Mouse (Mus musculus) myocyte (in vitro differentiated cells): ENCODE measurements around the gene Crocc2. TPM values are rescaled to one million over a fixed set of nuclear protein-coding genes. Genes with fewer than 3 reads are reported as not detected.

Source experiments
- H3K27me3 ChIP-seq: one replicate; pipeline ENCODE4 v1.6.1; 2011; ENCODE audit not compliant: control insufficient read depth, insufficient read depth, insufficient read length
- H3K36me3 ChIP-seq: one replicate; pipeline ENCODE4 v1.6.1; 2011; ENCODE audit not compliant: control insufficient read depth, insufficient read depth
- H3K4me2 ChIP-seq: one replicate; pipeline ENCODE4 v1.6.1; 2011; ENCODE audit warnings: low read depth, control low read depth
- H3K4me3 ChIP-seq: one replicate; pipeline ENCODE4 v1.5.1; 2011; ENCODE audit warnings: mild to moderate bottlenecking, control low read depth, moderate library complexity
- H3K79me2 ChIP-seq: one replicate; pipeline ENCODE4 v1.6.1; 2011; ENCODE audit not compliant: control insufficient read depth, insufficient read depth
- H3ac ChIP-seq: one replicate; pipeline ENCODE4 v1.6.1; 2011; ENCODE audit not compliant: control insufficient read depth, insufficient read length
- CEBPB ChIP-seq: IDR thresholded peaks from 2 replicates; pipeline ENCODE4 v1.6.1; 2011; ENCODE audit warnings: mild to moderate bottlenecking, moderate library complexity; ENCODE audit not compliant: poor library complexity, insufficient read depth, severe bottlenecking
- E2F4 ChIP-seq: IDR thresholded peaks from one replicate; pipeline ENCODE4 v1.6.1; 2011; ENCODE audit warnings: mild to moderate bottlenecking, control low read depth, moderate library complexity; ENCODE audit not compliant: insufficient read depth
- MAX ChIP-seq: IDR thresholded peaks from one replicate; pipeline ENCODE4 v1.6.1; 2011; ENCODE audit warnings: low read depth, mild to moderate bottlenecking, control low read depth
- MYOD1 ChIP-seq, 3 experiments: IDR thresholded peaks; one replicate each; pipeline ENCODE4 v1.6.1; 2011; ENCODE audit warnings: control low read depth in 2 of 3, low read depth in 2 of 3, mild to moderate bottlenecking in 2 of 3, moderate library complexity in 1 of 3; ENCODE audit not compliant: insufficient read length in 2 of 3, control insufficient read depth in 1 of 3
- MYOG ChIP-seq, 3 experiments: IDR thresholded peaks; one replicate each; pipeline ENCODE4 v1.6.1; 2011; ENCODE audit warnings: control low read depth in 2 of 3, low read depth in 2 of 3, mild to moderate bottlenecking in 2 of 3; ENCODE audit not compliant: insufficient read length in 2 of 3, control insufficient read depth in 1 of 3, insufficient read depth in 1 of 3
- POLR2A ChIP-seq: IDR thresholded peaks from one replicate; pipeline ENCODE4 v1.6.1; 2011; ENCODE audit warnings: low read depth, mild to moderate bottlenecking, control low read depth, moderate library complexity; ENCODE audit not compliant: insufficient read length
- POLR2AphosphoS2 ChIP-seq: IDR thresholded peaks from one replicate; pipeline ENCODE4 v1.6.1; 2011; ENCODE audit warnings: low read depth, control low read depth; ENCODE audit not compliant: insufficient read length
- REST ChIP-seq: IDR thresholded peaks from one replicate; pipeline ENCODE4 v1.6.1; 2011; ENCODE audit warnings: mild to moderate bottlenecking, control low read depth, moderate library complexity; ENCODE audit not compliant: insufficient read depth, insufficient read length
- SRF ChIP-seq: IDR thresholded peaks from one replicate; pipeline ENCODE4 v1.6.1; 2011; ENCODE audit warnings: low read depth; ENCODE audit not compliant: control insufficient read depth, insufficient read length
- TCF12 ChIP-seq: IDR thresholded peaks from one replicate; pipeline ENCODE4 v1.6.1; 2011; ENCODE audit warnings: mild to moderate bottlenecking, control low read depth; ENCODE audit not compliant: poor library complexity, insufficient read depth, severe bottlenecking
- TCF3 ChIP-seq: IDR thresholded peaks from one replicate; pipeline ENCODE4 v1.6.1; 2011; ENCODE audit warnings: low read depth, control low read depth; ENCODE audit not compliant: insufficient read length
- USF1 ChIP-seq: IDR thresholded peaks from one replicate; pipeline ENCODE4 v1.6.1; 2011; ENCODE audit warnings: low read depth, mild to moderate bottlenecking, control low read depth, moderate library complexity
- polyA plus RNA-seq: library from polyadenylated mRNA; unstranded; fragments of >200 nt; fragmentation: generic; extraction: Trizol; gene quantifications from one replicate; pipeline ENCODE4 v1.2.1, GENCODE M21; 2012; ENCODE audit warnings: missing spikeins

Crocc2 gene
- not detected for polyA plus RNA-seq

DNA sequence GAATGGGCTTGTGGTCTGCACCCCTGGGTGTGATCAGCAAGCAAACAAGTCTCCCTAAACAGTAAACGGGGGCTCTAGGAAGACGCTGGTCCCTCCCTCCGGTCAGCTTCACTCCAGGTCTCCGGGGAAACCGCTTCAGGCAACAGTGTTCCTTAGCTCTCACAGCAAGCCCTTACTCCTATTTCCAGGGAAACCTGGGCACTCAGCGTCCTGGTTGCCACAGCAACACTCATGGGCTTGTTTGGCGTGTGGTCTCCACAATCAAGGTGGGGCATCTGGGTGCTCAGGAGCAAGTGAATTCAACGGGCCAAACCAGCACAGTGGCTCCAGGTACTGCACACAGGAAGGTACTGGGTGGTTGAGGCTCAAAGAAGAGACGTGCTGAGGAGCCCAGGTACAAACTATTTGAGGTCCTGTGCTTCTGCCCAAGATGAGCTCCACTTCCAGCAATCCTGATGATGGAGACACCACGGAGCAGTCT lies at the start of gene Crocc2:
TSS of gene Crocc2 (plus strand) at position 431 of the 481 bp plus-strand sequence.
- H3K4me3 ChIP-seq: no peak within 1 kb of the TSS
- no peaks in the 10 kb centered on the region for H3K79me2 ChIP-seq
- no peaks in the 10 kb centered on the region for H3K27me3 ChIP-seq
- H3K36me3 ChIP-seq: no peaks in the 10 kb centered on the region
- no peak within 1 kb of the TSS for H3ac ChIP-seq
- no peak for TF ChIP-seq MAX
- TF ChIP-seq MYOD1 (IDR thresholded peaks at IDR 0.05; ENCODE audit: control insufficient read depth in 1 of 3, insufficient read length in 2 of 3, low read depth in 2 of 3): no peak
- TF ChIP-seq POLR2AphosphoS2: no peak
- TF ChIP-seq USF1: no peak
- TF ChIP-seq TCF3: no peak
- TF ChIP-seq TCF12: no peak
- TF ChIP-seq MYOG (IDR thresholded peaks at IDR 0.05; ENCODE audit: control insufficient read depth in 1 of 3, insufficient read depth in 1 of 3, insufficient read length in 2 of 3, low read depth in 2 of 3): no peak
- no peak for TF ChIP-seq POLR2A
- no peak for TF ChIP-seq E2F4
- no peak for TF ChIP-seq SRF
- TF ChIP-seq REST: no peak
- TF ChIP-seq CEBPB: no peak
- H3K4me2 ChIP-seq: no peak within 1 kb of the TSS

DNA sequence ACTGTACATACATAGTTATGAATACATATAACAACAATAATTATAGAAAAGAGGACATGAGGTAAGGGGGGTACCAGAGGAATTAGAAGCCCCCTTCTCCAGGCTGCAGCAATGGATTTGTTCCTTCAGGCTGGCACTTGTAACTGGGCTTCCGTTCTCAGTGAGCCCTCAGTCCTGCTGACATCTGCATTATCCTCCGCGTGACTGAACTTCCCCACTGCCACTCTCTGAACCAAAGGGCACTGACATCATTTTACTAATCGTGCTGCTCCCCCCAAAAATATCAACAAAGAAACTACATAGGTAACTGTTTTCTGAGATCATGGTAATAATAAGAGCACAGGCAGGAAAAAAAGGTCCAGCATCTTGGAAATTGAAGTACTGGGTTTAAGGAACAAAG lies 49.7 kb upstream of the Crocc2 start:
- TF ChIP-seq TCF12 (no peak), USF1 (no peak), E2F4 (no peak), MYOD1 (IDR thresholded peaks at IDR 0.05; ENCODE audit: control insufficient read depth in 1 of 3, insufficient read length in 2 of 3, low read depth in 2 of 3) (no peak), POLR2AphosphoS2 (no peak), SRF (no peak), TCF3 (no peak), MYOG (IDR thresholded peaks at IDR 0.05; ENCODE audit: control insufficient read depth in 1 of 3, insufficient read depth in 1 of 3, insufficient read length in 2 of 3, low read depth in 2 of 3) (no peak), CEBPB (no peak)
- Histone ChIP-seq H3K4me2 (no peak overlapping the region), H3K4me3 (no peak overlapping the region), H3K27me3 (peaks cover 21% of the 10 kb centered on the region), H3K79me2 (no peaks in the 10 kb centered on the region), H3K36me3 (no peaks in the 10 kb centered on the region), H3ac (no peak overlapping the region)

DNA sequence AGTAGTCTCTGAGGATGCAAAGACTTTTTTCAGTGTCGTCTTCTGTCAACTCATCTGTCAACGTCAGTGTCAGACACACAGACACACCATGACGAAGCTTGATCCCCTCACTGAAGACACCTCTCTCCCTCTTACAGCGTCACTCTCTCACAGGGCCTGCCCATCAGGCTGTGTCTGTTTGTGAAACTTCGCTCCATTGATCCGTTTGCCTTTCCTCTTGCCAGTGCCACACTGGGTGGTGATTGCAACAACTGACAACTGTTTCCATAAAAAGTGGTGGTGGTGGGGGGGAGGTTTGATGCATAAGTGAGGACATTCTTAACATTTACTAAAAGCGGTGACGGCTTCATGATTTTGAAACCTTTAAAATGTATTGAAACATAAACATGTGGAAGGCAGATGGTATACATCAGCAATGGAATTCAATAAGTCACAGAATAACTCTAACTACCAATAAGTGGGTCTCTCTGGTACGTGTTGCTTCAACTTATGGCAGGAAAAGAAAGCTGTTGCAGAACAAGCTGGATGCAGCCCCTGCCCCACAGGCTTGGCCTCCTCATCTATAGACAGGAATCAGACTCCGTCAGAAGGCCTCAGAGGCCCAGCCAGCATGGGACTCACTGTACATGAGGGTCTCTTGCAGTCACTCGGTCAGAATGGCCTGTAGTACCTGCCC lies 45.2 kb upstream of the Crocc2 start:
- H3K27me3 ChIP-seq: peaks cover 15% of the 10 kb centered on the region
- no peaks in the 10 kb centered on the region for H3K36me3 ChIP-seq
- no peak overlapping the region for H3K4me2 ChIP-seq
- H3ac ChIP-seq: no peak overlapping the region
- no peaks in the 10 kb centered on the region for H3K79me2 ChIP-seq
- TF ChIP-seq POLR2A: no peak
- TF ChIP-seq POLR2AphosphoS2: no peak
- no peak for TF ChIP-seq USF1
- no peak for TF ChIP-seq E2F4
- no peak for TF ChIP-seq MYOG (IDR thresholded peaks at IDR 0.05; ENCODE audit: control insufficient read depth in 1 of 3, insufficient read depth in 1 of 3, insufficient read length in 2 of 3, low read depth in 2 of 3)
- TF ChIP-seq MYOD1 (IDR thresholded peaks at IDR 0.05; ENCODE audit: control insufficient read depth in 1 of 3, insufficient read length in 2 of 3, low read depth in 2 of 3): no peak
- TF ChIP-seq MAX: no peak
- no peak for TF ChIP-seq TCF3
- no peak for TF ChIP-seq REST
- TF ChIP-seq CEBPB: no peak
- TF ChIP-seq TCF12: no peak
- no peak for TF ChIP-seq SRF
- no peak overlapping the region for H3K4me3 ChIP-seq

DNA sequence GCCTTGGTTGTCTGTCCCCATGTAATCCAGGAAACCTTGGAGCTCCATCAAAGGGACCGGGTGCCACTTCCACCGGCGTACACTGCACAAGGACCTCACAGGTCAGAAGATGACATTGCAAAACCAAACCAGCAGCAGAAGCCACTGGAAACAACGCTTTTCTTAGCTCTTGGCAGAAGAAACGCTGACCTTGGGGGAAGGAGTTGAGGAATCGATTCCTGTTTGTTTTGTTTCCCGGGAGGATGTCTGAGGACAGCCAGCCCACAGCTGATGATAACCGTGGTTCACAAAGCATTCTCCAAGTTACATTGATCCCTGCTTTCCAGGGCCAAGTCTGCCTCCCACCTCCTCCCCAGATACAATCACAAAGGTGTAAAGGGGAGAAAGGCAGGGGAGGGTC lies 44.5 kb upstream of the Crocc2 start:
- Histone ChIP-seq H3K36me3 (no peaks in the 10 kb centered on the region), H3K4me2 (no peak overlapping the region), H3K79me2 (no peaks in the 10 kb centered on the region), H3K4me3 (no peak overlapping the region), H3K27me3 (peaks cover 9% of the 10 kb centered on the region), H3ac (no peak overlapping the region)
- TF ChIP-seq USF1 (no peak), POLR2A (no peak), TCF12 (no peak), MYOD1 (IDR thresholded peaks at IDR 0.05; ENCODE audit: control insufficient read depth in 1 of 3, insufficient read length in 2 of 3, low read depth in 2 of 3) (no peak), POLR2AphosphoS2 (no peak), REST (no peak), MAX (no peak), TCF3 (no peak), SRF (no peak), MYOG (IDR thresholded peaks at IDR 0.05; ENCODE audit: control insufficient read depth in 1 of 3, insufficient read depth in 1 of 3, insufficient read length in 2 of 3, low read depth in 2 of 3) (no peak), E2F4 (no peak)
